Mouse (Mus musculus) kidney, adult 2 months (tissue): Measurements from ENCODE around the gene Olfml2a.

ENCODE experiments used
- CTCF ChIP-seq: fragments of 200-500 bp; conservative IDR thresholded peaks from 2 replicates; pipeline ENCODE4 v1.5.1; 2011; ENCODE audit warnings: low read depth, mild to moderate bottlenecking, control low read depth, low read length, moderate library complexity, mixed read lengths; ENCODE audit not compliant: insufficient read depth, insufficient read length
- POLR2A ChIP-seq: fragments of 200-500 bp; IDR thresholded peaks from one replicate; pipeline ENCODE4 v1.6.1; 2011; ENCODE audit warnings: low read depth, low read length, control low read depth

DNA sequence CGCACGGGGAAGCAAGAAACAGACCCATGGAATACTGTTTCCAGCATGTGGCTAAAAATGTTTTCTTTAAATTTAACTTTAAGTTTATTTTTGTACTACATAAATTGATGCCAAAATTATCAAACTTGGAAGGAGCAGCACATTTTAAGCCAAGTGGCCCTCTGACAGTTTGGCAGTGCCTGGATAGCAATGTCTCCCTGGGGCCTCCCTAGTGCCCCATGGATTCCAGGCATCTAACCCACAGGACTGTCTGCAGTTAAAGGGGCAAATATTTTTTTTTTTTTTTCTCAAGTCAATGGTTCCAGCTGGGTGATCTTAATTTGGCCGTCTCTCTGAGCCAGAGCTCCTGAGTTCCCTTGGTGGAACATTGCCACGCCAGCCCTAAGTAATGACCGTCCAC is 11.4 kb downstream of the Olfml2a start:
- TF ChIP-seq CTCF: no peak
- no peak for TF ChIP-seq POLR2A
